Mouse (Mus musculus) adrenal gland, postnatal 14 days (tissue): ENCODE data around the gene Osbp2. TPM values are rescaled to one million over a fixed set of nuclear protein-coding genes. Genes with fewer than 3 reads are reported as not detected.
A peak's percentile ranks its signal among the peaks of the same experiment; 100 is the strongest.

Experiments used
- DNase-seq: peaks from one replicate; pipeline ENCODE4 v3.0.0; 2021; ENCODE audit warnings: mixed read lengths
- total RNA-seq: library from RNA; stranded (reverse); gene quantifications from 2 replicates; pipeline ENCODE4 v1.2.3, GENCODE M21; 2021

The Osbp2 gene
- total RNA-seq, 1 experiment from 2014 or later = 1.9 TPM

DNA sequence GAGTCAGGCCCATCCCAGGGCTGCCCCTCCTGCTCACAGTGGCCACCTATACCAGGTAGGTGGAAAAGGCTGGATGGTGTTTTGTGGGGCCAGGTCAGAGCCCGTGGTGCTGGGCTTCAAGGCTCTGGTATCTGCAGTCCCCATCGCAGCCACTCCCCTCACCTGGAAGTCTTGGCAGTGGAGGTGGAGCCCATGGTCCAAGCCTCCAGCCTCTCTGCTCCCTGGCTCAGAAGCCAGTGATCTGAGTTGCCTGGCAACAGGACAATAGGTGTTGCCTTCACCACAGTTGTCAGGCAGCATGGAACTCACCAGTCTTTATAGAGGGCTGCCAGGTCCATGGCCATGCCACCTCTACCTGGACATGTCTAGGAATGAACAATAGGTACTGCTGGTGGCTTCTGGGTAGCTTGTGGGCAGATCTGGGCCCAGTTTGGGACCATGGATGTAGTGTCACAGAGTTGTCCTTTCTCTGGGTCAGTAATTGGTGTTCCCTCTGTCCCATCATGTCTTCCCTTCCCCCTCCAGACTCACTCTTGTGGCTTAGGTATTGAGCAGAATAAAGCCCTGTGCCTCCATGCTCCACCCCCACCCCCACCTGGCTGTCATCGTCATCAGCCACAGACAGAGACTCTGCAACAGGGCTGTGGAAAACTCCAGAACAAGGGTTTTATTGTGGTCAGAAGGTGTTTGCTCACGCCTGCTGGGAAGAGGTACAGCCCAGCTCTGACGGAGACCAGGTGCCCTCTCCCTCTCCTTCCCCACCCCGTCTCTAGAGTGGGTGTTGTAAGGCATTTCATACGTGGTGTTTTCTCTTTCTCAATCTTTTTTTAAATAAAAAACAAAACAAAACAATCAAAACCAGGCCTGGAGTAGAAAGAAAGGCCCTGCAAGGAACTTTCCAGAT lies 160.4 kb downstream of the Osbp2 start:
- no peak for DNase-seq

DNA sequence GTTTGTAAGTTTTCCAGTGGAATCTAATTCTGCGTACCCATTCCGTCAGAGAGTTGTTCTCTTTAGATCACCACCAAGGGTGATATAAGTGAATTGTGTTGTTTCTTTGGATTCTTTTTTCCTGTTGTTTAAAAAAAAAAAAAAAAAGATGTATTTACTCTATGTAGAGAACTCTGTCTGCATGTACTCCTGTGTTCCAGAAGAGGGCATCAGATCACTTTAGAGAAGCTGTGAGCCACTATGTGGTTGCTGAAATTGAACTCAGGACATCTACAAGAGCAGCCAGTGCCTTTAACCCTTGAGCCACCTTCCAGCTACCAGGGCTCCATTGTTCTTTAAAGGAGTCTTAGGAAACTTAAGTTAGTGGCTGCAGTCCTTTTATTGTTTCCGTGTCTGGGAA lies 166.3 kb downstream of the Osbp2 start:
- DNase-seq = no peak

DNA sequence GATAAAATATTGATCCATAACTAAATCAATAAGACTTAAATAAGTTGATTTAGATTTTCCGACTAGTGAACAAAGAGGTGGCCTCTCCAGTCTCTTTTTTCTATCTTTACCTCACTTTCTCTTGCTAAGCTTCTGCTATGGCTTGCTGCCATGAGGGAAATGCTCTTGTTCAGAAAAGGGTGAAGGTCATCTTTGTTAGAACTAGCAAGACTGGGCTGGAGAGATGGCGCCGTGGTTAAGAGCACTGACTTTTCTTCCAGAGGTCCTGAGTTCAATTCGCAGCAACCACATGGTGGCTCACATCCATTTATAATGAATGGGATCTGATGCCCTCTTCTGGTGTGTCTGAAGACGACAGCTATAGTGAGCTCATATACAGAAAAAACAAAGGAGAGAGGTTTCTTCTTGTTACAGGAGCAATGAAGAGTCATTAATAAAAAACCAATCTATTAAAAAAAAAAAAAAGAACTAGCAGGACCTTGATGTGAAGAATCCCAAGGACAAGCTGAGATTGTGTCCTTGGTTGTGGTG lies 167.6 kb downstream of the Osbp2 start:
- peak; percentile 38 for DNase-seq

DNA sequence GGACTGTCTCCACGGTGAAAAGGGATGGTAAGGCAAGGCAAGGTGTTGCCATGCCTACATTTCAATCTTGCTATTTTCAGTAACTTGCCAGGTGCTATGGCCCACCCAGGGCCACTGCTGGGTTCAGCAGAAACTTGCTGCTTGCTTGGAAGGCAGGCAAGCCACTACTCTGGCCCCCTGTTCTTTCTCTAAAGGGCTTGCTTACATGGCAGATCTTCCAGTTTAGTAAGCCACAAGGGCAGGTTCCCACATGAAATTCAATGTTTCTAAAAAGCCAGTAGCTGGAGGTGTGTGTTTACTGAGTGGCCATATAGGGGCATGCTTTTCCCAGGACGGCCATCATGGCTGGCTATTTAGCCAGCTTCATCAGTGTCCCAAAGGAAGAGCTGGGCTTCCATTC lies 172.0 kb downstream of the Osbp2 start:
- no peak for DNase-seq

DNA sequence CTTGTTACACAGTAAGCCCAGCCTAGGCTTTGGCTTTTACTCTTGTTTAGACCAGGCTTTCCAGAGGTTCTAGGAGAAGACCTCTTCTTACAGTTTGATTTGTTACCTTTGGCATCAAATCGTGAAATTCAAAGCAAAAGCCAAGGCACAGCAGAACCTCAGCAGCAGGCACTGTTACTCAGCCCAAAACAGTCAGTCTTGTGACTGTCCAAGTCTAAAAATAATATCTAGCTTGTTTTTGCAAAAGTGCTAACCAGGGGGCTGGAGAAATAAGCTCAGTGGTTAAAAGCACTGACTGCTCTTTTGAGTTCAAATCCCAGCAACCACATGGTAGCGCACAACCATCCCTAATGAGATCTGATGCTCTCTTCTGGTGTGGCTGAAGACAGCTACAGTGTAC lies 176.8 kb downstream of the Osbp2 start:
- DNase-seq = no peak

DNA sequence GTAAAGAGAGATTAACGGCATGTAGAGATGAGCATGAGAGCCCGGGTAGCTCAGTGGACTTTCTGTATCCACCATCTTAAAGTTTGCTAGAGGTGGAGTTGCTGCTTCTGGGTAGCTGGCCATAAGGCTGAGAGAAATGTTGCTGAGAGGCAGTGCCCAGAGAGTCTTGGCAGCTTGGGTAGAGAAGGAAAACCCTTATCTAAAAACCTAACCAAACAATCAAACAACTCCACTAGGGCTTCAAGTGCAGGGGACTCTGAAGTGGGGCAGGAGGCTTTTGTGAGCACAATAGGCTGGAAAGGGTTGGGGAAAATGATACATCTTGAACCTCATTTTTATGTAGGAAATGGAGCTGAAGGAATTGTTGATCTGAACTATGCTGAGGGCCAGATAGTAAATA lies 177.4 kb downstream of the Osbp2 start:
- DNase-seq = no peak

DNA sequence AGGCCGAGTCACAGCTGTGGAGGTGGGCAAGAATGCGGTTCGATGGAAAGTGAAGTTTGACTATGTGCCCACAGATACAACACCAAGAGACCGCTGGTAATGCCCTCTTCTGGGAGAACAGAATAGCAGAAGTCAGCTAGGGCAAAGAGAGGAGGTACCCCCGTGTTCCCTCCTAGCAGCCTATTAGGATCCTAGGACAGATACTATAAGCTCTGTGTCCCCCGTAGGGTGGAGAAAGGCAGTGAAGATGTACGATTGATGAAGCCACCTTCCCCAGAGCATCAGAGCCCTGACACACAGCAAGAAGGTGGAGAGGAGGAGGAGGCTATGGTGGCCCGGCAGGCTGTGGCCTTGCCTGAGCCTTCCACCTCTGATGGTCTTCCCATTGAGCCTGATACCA lies 178.3 kb downstream of the Osbp2 start:
- DNase-seq = no peak

DNA sequence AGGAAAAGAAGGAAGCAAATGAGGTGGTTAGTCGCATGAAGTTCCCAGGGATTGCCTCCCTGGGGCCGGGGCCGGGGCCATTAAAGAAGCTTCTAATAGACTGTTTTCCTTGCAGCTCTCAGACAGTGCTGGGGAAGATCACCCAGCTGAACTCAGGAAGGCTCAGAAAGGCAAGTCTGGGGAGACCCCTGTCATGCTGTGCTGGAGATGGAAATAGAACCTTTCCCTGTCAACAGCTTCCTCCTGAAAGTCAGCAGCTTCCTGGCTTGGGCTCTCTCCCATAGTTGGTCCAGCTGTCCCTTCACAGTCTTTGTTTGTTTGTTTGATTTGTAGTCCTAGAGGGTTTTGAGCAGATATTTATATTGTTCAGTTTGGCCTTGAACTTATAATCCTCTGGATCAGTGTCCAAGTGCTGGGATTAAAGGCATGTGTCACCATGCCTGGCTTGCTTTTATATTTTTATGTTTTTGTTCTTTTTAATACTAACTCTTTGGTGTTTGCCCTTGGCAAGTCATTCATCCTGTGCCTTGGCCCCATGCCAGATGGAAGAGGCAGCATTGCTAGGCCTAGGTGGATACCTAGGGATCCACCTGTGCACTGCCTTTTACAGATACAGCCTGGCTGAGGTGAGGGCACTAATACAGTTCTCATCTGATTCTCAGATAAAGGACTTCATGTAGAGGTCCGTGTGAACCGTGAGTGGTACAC lies 178.8 kb downstream of the Osbp2 start:
- DNase-seq = peak; percentile 70

DNA sequence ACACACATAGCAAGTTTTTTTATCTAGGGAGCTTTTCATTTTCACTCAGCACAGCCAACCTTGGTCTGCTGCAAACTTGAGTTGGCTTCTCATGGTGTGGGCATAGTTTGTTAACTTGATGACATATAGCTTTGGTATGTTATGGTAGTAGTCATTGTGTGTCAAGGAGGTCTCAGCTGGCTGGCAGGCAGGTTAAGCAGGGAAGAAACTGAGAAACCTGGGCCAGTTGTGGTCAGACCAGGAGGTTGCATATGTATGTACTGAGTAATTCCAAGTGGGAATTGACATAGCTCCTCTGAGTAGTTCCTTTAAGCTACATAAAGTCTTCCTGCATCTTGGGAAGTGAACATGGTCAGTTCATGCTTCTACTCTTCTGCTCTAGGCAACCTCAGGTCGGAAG lies 179.5 kb downstream of the Osbp2 start:
- no peak for DNase-seq

DNA sequence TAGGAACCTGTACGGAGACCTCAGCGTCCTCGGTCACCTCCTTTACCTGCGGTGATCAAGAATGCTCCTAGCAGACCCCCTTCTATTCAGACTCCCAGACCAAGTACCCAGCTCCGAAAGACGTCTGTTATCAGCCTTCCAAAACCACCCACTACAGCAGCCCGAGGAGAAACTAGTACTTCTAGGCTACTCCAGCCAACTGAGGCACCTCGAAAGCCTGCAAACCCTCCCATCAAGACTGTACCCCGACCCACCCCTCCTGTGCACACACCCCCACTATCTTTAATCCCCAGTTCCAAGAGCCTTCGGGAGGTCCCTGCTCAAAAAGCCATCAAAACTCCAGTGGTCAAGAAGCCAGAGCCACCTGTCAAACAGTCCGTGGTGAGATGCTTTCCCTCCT lies 180.0 kb downstream of the Osbp2 start:
- DNase-seq = no peak

DNA sequence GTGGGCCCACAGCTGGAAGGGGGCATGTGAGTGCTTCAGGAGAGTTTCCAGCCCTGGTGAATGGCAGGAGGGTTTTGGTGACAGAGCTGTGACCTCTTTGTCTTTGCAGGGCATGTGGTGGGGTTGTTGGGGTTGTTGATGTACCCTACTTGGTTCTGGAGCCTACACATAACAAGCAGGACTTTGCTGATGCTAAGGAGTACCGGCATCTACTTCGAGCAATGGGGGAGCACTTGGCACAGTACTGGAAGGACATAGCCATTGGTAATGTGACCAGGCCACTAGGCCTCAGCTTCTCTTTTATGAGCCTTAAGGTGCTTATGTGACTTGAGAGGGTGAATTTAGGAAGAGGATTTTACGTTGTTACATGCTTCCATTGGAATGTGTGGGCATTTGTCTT lies 183.9 kb downstream of the Osbp2 start:
- DNase-seq = no peak

DNA sequence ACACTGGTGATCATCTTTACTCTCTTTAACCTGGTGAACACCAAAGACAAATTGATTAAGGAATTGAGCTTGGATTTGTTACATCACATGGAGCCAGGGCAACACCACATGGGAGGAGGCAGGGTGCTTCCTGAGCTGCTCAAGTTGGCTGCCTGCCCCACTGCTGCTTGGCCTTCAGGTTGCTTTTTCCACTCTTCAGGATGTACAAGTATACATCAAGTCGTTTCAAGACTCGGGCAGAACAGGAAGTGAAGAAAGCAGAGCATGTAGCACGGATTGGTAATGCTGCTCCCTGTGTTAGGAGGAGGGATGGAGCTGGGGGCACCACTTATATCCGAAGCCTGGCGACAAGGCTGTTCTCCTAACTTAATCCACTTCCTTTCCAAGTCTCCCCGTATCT lies 186.5 kb downstream of the Osbp2 start:
- DNase-seq = peak; percentile 17

DNA sequence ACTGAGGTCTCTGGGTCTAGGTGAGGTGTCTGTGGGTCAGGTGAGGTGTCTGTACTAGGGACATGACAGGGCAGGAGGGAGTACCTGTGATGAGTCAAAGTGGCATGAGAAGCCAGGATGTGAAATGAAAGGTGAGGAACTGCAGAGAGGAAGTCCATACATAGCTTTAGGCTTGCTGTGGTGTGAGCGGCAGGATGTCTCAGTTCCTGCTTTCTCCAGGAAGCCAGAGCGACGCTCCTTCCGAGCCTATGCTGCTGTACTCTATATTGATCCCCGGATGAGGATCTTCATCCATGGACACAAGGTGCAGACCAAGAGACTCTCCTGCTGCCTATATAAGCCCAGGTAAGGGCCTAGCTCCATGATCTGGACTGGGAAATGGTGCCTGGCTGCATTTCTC lies 187.3 kb downstream of the Osbp2 start:
- no peak for DNase-seq

DNA sequence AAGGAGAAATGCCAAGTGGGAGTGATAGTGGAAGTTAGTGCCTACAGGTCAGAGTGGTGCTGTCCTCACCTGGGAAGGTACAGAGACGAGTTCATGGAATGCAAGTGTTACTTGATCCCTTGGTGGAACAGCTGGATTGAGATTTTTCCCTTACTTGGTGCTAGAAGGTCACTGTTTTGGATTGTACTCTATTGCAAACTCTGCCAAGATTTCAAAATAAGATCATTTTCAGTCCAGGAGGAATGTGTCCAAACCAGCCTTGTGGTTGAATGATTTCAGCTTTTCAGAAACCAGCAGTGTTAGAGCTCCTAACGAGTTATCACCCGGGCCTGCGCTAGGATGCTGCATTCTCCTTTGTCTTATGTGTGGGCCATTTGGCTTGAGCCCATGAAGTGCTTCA lies 189.2 kb downstream of the Osbp2 start:
- no peak for DNase-seq

DNA sequence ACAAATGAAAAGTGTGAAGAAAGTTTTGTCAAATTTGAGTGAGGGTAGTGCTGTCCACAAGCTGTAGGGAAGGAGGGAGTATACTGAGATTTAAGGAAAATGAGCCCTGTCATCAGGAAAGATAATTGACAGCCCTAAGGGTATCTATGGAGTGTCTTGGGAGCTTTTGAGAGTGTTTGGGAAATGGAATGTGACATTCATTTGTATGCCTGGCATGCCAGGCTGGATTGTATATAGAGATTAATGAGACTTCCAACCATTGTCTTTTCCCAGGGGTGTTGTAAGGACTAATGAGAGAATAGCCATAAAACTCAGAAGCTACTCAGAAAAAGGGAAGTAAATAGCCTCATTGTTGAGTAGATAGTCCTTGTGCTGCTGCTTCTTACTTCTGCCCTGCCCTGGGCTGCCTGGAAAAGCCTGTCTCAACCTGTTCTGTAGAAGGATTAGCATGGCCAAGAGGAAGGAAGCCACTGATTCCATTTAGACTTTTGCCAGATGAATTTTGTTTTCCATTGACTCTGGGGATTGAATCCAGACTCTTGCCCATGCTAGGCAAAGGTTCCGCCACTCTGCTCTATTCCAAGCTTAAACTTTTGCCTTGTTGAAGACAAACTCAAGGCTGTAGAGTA lies 192.6 kb downstream of the Osbp2 start:
- DNase-seq = no peak

DNA sequence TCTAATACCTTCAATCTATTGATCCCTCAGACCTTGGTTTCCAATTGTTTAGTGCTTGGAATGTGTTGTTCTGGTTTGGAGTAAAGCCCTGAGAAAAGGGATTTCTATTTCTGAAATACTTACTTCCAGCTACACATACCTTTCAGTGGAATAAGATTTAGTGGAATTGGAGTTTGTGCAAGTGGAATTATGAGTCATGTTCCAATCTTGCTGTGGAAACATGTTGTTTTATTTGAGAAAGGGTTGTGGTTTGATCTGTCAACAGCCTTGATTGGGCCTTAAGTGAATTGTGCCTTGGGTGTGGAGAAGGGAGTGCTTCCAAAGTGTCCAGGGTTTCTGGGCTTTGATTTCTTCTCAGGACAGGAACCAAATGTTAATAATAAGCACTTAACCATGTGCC lies 193.9 kb downstream of the Osbp2 start:
- DNase-seq = no peak

DNA sequence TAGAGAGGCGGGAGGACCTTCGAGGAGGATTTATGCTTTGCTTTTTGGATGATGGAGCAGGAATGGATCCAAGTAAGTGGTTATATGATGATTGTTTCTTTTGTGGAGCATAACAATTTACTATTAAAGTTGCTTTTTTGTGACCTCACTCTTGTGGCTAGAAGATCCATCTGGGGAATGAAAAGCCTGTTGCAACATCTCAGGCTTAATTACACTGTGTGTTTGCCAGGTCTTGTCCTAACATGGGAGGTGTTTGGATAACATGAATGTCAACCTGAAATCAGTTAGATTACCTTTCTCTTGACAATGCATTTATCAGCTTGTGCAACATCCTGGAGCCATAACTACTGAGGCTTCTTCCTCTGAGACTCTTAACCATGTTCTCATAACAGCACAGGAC lies 194.9 kb downstream of the Osbp2 start:
- no peak for DNase-seq

DNA sequence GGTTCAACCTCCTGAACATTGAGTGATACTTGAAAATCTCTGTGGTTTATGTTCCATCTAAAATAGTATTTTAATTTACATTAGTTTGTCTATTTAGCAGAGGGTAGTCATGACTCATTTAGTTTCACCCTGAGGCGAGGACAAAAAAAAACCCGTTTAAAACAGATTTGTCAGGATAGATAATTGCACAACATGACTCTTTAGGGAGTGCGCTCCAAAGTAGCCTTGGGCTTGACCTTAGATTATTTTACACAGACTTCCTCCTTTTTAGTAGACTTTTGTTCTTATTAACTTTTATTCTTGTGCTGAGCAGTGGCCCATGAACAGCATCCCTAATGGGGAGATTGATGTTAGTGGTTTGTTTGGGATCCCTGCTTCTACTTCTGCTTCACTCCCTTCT lies 196.2 kb downstream of the Osbp2 start:
- DNase-seq = peak; percentile 26

DNA sequence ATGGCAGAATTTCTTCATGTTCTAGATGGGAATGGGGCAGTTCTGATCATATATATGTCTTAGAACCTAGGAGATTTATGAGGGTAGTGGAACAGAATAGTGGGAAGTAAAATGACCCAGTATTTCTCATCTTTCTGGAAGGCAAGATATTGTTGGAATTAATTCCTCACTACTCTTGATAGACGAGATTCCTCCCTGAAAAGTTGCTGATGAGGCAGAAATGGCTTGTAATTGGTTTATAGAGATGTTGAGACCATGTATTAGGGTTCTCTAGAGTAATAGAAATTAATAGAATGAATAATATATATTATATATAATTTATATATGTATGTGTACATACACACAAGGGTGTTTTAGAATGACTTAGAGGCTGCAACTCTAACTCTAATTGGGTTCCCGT lies 201.7 kb downstream of the Osbp2 start:
- DNase-seq = no peak
